Mouse (Mus musculus): ENCODE measurements at regions not wholly inside any gene's neighbourhood (a gene's known extent, or its start where the extent isn't known, plus 50 kb on each side); places are given as distances from the start of the nearest gene placed in this dataset.

DNA sequence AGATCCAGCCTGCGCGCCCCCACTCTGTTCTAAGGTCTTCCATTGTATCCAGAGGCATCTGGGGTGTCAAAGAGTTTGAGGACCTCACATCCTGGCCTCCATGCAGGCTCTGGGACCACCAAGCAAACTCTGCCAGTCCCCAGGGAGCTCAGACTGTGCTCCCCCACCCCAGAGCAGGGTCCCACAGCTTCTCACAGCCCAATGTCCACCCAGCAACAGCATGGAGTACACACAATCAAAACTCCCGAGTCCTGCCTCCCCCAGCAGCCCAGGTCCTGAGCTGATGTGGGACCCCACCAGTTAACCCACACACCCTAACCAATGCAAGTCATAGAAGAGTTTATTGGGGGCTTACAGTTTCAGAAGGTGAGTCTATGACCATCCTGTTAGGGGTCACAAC, 130.3 kb downstream of the Bod1 start:
- intact Hi-C loops (cut with DNase I): no loop called here
- no peak for DNase-seq (ENCODE audit: low spot score)

DNA sequence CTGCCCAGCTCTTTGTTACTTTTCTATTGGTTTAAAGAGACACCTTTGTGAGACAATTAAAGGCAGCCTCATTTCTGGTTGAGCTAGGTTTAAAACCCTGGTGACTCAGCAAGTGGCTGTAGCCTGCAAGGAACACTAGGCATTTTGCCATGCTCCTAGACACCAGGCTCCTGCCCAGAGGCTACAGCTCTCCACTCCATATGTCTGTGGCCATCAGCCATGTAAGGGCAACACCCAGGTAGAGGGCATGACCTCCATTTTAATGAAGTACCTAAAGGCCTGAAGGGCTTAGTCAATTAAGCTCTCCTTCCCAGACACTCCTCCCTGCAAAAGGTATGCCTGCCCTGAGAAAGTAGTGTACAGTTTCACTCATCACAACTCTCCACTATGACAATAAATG, 130.9 kb downstream of the Bod1 start:
- intact Hi-C loops (cut with DNase I): no loop called here
- DNase-seq (ENCODE audit: low spot score): no peak

DNA sequence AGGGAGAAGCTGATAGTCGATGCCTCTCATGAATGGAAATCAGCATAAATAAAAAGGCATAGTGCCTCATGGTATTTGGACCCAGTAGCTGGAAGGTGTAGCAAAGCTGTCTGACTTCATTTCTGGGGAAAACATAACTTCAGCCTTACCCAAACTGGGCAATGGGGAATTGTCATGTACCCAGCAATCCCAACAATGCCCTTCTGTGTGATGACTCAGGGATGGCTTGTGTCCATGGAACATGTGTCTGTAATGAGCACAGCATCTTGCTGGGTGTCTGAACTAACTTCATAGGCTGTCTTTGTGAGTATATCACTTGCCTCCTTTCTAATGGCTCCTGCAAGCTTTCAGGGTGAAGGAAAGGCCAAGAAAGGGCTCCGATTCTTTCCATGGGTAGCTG, 140.3 kb downstream of the Bod1 start:
- intact Hi-C loops (cut with DNase I): no loop called here
- no peak for DNase-seq (ENCODE audit: low spot score)

DNA sequence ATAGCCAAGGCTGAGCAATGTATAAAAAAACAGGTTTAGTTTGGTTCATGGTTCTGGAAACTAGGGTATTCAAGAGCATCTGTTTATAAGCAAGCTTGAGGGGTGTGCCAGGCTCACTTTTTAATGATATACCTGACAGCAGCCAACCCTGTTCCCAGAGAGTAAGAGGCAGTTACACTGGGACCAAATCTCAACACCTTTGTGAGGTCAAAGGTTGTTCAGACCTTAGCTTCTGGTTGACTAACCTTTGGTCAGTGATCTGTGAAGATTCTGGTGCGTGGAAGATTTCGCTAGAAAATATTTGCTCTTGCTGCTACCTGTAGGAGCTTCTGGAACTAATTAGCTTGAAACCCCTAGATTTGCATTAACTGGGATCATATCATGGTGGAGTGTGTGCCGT, 140.8 kb downstream of the Bod1 start:
- intact Hi-C loops (cut with DNase I): no loop called here

DNA sequence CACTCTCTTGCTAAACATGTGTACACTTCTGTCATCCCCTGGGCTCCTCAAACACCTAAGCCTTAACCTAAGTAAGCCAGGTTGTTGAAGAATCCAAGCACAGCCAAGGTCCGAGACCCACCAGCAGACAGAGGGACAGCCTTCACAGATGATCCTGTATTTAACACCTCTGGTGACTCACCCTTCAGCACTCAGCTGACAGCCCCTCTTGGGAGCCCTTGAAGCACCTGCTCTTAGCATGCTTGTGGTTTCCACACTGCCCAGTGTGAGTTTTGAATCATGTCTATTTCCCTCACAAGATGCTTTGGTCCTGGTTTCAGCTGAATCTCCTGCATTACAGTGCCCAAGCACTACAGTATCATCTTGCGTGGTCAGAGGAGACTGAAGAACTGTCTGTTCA, 142.0 kb downstream of the Bod1 start:
- DNase-seq (ENCODE audit: low spot score): no peak
- intact Hi-C loops (cut with DNase I): no loop called here

More for the DNA sequence above, 140.8 kb downstream of the Bod1 start:
- no peak for DNase-seq (ENCODE audit: low spot score)

DNA sequence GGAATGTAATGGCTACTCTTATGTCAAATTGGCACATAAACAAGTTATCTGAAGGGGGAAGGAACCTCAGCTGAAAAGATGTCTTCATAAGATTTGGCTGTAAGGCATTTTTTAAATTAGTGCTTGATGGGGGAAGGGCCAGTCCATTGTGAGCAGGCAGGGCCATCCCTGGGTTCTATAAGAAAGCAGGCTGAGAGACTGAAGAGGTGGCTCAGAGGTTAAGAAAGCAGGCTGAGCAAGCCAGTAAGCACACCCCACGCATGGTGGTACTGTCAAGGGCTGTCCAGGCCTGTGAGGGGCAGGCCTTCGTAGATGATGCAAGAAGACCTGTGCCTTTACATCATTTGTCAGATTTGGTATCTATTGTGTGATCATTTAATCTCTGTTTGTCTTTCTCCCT, 147.0 kb downstream of the Bod1 start:
- intact Hi-C loops (cut with DNase I): no loop called here
- DNase-seq (ENCODE audit: low spot score): no peak

DNA sequence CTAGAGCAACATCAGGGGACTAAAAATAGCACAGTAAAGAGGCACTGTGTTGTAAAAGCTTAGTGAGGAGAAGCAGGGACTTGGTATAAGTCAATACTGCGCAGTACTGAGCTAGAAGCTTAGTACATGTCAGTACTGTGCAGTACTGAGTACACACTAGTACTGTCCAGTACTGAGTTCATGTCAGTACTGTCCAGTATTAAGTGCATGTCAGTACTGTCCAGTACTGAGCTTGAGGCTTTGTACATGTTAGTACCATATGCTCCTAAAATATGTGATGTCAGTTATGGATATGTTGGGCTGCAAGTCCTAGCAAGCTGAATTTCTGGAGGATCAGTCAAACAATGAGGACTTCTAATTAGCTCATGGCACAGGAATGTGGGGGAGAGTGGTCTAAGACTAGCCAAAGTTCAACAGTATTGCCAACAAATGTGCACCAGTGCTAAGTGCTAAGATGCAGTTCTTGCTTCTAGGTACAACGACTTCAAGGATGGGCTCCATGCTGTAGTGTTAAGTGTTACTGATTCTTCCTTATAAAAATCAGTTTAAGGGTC, 147.5 kb downstream of the Bod1 start:
- DNase-seq (ENCODE audit: low spot score): no peak
- intact Hi-C loops (cut with DNase I): no loop called here

DNA sequence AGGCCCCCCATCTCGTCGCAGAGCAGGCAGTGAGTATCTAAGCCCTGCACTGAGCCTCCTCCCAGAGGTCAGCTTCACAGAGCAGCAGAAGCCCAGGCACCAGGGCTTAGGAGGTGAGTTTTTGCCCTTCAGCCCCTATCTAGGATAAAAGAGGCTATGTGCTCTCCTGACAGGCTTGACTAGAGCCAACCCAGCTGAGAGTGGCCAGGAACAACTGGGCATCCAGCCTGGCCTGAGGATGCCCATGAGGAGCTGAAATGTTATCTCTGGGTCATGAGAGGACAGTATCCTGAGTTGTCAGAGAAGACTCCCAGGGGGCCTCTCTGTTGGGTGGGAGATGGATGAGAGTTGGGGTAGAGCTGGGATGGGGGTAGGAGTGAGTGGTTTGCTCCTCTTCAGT, 149.6 kb downstream of the Bod1 start:
- intact Hi-C loops (cut with DNase I): no loop called here
- DNase-seq (ENCODE audit: low spot score): peak; percentile 16

DNA sequence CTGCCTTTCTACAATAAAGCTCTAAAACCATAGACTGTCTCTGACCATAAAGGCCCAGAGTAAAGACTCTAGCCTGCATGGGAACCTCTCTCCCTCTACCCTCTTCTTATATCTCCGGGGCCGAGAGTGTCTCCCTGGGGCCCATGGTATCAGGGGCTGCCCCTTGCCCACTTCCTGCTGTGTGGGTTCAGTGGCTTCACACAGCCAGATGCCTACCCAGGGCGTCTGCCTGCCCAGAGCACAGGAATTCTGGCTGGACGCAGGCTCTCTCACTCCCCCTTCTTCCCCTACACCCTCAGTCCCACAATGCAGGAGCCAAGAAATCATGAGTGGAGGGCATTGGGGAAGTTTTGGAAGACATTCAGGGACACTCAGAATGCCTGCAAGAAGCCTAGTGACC, 150.8 kb downstream of the Bod1 start:
- DNase-seq (ENCODE audit: low spot score): no peak
- intact Hi-C loops (cut with DNase I): no loop called here

DNA sequence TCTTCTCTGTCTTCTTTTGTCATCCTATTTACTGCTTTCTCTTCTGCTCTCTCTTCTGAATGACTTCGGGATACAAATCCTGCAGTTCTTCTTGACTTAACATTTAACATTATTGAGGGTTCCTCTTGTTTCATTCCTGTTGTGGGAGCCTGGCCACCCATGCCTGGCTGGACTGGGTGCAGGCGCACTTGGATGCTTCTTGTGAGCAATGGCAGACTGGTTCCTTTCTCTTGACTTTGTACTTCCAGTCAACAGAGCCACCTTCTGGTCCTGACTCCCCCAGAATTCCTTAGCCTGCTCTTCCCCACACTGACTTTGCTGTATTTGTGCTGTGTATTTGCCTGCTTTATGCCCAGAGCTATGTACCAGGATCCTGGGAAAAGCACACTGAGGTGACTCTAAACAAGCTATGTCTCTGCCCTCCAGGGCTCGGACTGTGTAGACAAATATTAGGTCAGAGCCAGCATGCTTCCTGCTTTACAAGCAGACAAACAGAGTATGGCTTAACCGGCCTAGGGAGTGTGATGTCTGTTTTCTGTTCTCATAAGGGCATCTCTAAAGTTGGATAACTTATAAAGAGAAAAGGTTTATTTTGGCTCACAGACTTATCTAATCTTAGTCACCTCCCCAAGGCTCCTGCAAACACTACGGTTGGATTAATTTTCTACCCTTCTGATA, 133.5 kb upstream of the Stc2 start:
- intact Hi-C loops (cut with DNase I): no loop called here
- no peak for DNase-seq (ENCODE audit: low spot score)

DNA sequence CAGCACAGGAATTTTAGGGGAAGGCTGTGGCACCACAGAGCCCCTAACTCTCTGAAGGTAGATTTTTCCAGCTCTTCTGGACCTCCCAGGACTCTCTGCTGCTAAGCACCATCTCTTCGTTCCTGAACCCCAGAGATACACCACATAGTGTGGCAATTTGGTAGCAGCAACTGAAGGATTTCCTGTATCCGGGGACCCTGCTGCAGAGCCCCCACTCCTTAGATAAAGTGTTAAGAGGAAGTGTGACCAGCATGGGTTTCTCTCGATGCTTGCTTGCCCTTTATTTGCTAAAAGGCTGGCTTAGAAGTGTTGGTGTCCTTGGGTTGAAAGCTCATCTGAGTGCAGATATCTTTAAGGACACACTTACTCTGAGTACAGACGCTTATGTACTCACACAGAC, 115.6 kb upstream of the Stc2 start:
- DNase-seq (ENCODE audit: low spot score): no peak
- intact Hi-C loops (cut with DNase I): no loop called here

DNA sequence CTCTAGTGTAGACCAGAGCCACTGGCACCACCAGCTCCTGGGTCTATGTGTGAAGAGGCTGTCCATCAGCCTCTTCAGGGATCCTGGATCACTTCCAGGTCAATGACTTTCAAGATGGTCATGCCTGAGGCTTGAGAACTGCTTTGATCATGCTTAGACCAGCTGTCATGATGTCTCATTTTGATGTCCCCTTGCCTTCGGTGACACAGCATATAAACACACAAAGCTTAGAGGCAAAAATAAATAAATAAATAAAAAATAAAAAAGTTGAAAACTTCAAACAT, 111.1 kb upstream of the Stc2 start:
- intact Hi-C loops (cut with DNase I): no loop called here
- DNase-seq (ENCODE audit: low spot score): no peak

DNA sequence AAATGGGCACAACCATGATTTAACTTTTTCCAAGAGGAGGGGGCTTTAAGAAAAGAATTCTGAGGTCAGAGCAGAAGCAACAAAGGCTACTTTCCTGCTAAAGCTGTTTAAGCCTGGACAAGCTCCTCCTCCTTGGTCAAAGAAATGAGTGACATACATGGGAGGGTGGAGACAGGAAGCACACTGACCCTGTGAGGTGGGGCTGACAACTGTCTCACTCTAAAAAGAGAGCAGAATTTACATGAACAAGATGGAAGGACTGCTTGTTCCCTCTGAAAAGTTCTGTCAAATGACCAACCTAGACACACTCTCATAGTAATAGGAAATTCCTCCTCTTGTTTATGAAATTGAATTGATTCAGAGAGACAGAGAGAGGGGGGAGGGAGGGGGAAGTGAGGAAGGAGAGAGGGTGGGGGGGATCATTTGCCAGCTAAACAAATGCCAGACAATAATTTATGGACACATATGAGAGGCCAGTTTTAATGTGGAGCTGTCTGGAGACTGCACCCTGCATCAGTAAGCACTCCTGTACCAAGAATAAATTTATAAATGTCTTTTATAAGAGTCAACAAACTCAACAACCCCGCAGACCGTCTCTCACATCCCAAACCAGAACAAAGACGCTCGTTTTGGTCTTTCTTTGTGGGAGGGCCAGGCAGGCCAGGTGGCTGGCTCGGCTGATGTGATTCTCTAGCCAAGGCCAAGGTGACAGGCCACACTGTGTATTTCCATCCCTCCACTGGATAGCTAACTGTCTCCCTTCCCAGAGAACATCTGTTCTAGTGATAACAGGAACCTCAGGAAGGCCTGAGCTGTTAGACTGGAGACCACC, 110.6 kb upstream of the Stc2 start:
- DNase-seq (ENCODE audit: low spot score): no peak
- intact Hi-C loops (cut with DNase I): no loop called here

DNA sequence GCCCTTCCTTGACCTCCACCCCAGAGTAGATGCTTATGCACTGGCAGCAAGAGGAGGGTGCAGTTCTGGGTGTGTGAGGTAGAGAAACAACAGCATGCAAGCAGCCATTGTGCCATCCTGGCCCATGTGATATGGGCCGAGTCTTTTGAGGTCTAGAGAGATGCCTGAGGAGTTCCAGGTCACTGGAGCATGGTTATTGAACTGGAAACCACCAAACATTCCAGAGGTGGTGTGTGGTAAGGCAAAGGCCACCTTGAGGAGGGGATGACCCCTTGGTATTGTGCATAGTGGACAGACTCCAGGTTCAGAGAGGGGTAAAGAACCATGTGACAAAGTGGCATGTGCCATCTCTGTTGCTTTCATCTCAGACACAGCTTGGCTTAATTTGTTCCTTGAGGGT, 107.9 kb upstream of the Stc2 start:
- DNase-seq (ENCODE audit: low spot score): no peak
- intact Hi-C loops (cut with DNase I): no loop called here

DNA sequence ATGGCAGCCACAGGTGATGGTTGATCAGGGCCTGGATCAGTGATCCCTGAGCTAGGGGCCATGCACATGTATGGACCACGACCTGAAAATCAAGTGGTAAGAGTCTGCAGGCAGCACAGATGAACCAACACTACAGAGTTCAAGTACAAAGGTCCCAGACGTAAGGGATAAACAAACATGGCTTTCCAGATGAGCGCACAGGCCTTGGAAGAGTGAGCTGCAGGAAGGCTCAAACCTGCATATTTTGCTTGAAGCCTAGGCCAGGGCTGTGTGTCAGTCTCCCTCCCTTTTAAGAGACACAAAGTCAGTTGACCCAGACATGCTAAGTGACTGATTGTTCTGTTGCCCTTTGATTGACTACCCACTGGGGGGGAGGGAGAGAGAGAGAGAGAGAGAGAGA, 107.2 kb upstream of the Stc2 start:
- DNase-seq (ENCODE audit: low spot score): no peak
- intact Hi-C loops (cut with DNase I): no loop called here

DNA sequence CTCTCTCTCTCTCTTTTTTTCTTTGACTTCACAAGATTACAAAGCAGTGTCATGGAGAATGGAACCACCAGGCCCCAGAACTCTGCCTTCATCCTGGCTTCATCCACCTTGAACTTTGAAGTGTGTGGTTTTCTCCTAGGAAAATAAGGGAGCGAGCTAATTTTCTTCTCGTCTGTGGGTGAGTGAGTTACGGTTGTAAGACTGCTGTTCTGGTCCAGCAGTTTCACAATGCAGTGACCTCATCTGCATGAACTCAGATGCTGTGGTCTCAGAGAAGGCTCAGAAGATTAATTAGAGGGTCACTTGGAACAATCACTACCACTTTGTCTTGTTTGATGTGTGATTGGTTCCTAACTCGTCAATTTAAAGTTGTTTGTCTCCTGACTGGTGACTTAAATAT, 103.1 kb upstream of the Stc2 start:
- no peak for DNase-seq (ENCODE audit: low spot score)
- intact Hi-C loops (cut with DNase I): no loop called here

DNA sequence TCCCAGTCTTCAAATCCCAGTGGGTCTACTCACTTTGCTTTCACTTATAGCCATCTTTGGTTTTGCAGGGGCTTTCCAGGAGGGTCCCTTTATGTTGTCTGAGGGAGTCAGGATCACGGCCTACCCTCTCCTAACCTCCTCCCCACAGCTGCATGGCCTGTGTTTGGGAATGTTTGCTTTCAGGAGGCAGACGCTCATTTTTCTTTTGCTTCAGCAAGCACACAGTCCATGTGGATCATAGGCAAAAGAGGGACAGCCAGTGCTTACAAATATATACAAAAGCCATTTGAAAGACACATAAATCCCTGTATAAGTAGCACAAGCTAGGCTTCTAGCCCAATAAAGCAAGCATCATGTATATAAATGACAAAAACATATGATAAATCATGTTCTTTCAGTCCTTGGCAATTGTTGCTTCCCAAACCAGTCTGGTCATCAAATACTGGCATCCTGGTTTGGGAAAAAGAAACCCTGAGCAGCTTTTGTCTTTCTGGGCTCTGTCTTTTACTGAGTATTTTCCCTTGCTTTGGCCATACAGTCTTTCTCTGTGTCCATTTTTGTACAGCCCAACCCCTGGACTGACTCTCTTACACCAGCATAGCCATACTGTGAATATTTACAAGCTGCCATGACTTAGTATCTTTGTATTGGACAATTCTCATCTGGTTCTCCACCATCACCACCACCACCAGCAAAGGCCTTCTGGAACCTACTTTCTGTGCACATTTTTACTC, 101.0 kb upstream of the Stc2 start:
- no peak for DNase-seq (ENCODE audit: low spot score)
- intact Hi-C loops (cut with DNase I): no loop called here

DNA sequence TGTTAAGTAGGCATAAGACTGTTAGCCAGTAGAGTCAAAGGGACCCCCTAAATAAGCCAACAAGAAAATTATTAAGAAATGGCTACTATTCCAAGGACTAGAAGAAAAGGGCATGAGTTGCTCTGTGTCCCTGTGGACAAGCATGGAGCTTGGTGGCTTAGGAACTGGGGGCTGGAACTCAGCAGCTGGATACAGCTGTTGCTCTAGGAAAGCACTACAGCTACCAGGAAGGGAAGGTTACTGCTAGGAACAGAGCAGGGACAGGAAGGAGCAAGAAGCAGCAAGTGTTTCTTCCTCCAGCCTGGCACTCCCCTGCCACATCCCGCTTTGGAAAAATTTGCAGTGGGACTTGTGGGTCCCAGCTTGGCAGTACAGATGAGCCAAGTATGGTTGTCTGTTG, 95.0 kb upstream of the Stc2 start:
- peak; percentile 22 for DNase-seq (ENCODE audit: low spot score)
- intact Hi-C loops (cut with DNase I): loop anchor here (5.0 kb wide), 1 partner anchor 152 kb away; no protein-coding TSS in a partner anchor

DNA sequence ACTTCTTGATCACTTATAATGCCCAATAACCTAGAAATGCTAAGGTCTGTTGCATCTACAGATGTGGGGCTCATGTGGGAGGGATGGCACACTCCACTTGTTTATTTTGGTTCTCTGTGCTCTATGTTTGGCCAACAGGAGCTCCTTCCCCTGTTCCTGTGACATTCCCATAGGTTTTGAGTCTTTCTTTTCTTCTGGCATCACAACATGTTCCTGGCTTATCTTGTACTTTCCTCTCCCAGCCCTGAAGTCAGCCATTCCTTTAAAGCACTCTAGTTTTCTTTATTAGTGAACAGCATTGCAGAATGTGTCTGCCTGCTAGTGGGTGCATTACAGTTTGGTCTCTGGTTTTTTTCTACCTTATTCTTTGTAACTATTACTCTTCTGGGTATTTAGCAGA, 92.6 kb upstream of the Stc2 start:
- intact Hi-C loops (cut with DNase I): loop anchor here (5.0 kb wide), 1 partner anchor 155 kb away; no protein-coding TSS in a partner anchor
- DNase-seq (ENCODE audit: low spot score): peak; percentile 14

DNA sequence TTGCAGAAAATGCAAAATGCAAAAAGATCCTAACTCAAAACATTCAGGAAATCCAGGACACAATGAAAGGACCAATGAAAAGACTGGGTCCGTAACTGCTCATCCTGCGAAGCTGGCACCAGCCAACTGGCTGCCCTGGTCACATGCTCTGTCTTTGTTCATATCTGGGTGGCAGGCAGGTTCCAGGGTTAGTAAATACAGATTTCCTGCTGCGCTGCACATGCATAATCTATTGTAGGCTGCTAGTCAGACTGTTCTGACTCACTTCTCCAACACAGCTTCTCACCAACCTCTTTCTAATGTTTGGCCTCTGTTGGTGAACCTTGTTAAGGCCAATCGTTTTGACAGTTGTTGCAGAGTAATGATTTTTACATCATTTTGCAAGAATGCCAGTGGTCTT, 92.0 kb upstream of the Stc2 start:
- no peak for DNase-seq (ENCODE audit: low spot score)
- intact Hi-C loops (cut with DNase I): loop anchor here (5.0 kb wide), 1 partner anchor 155 kb away; no protein-coding TSS in a partner anchor

DNA sequence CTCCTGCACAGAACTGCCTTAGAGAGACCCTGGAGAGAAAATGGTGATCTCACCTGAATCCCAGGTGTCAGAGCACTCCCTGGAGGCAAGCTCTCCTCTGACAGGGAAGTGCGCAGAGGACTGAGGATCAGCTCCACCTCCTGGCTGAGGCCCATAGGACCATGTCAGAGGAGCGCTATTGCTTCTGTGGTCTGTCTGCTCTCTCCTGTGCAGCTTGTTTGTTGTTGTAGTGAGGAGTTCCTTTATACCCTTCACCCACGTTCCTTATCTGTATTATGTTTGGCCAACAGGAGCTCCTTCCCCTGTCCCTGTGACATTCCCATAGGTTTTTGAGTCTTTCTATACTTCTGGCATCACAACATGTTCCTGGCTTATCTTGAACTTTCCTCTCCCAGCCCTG, 91.5 kb upstream of the Stc2 start:
- intact Hi-C loops (cut with DNase I): loop anchor here (5.0 kb wide), 1 partner anchor 156 kb away; no protein-coding TSS in a partner anchor
- no peak for DNase-seq (ENCODE audit: low spot score)
